11 mouse cellular contexts compared by ENCODE assay signal in the genomic region with DNA sequence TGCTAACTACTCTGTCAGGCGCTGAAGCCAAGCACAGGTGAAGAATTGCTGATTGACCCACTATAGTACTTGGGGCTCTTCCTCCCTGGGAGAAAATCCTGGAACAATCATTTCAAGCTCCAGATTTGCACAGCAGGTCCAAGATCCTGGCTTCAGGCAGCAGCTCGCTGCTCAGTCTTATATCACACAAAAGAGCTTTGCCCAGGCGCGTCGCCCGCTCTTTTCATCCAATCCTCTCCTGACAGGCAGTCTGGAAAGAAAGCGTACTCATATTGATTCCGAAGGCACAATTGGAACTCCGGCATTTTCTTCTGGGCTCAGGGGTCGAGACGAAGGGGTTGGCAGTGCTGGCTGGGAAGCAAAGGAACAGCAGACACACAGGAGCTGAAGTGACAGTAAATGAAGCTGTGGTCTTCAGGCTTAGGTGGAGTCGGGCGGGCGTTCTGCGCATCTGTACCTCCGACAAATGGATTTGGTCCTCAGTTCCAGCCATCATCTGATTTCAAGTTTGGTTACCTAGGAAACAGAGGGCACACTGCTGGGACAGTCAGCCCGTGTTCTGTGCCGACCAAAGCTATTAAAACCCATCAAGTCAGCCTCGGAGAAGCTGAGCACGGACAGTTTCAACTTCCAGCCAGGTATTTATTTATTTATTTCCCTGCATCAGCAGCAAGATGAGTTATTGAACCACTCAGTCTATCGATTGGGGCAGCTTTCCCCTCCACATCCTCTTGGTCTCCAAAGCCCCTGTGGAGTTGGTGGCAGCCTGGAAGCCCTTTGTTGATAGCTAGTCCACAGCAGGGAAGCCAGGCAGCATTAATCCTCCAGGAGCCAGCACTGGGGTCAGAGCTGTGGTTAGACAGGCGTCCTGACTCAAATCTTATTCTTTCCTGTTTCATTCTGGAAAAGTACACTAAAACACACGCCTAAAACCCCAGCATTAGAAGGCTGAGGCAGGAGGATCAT.
DNase-seq lines count a peak whose midpoint lies in the region; ATAC-seq and TF ChIP-seq lines count a peak whose summit lies in the region.
"Had no signal": no experiment of that assay in that cellular context is flagged by ENCODE, and none has a peak within 500 bp of the region (broad histone marks: within the 10 kb centered on the region; RNA-seq: fewer than 3 reads in every experiment).

No protein-coding gene starts in this region.

- DNase-seq in cerebellum, postnatal 14 days = peak; percentile 47 to 58
- peak; percentile 8 to 10 for DNase-seq in frontal cortex, postnatal 25 days (ENCODE audit: low spot score in 2 of 2)
- DNase-seq in left cerebral cortex, adult 8-10 months (ENCODE audit: low spot score in 2 of 2) = peak; percentile 27 to 30
- peak; percentile 39 to 67 for DNase-seq in right cerebral cortex, adult 2 months (ENCODE audit: low spot score in 2 of 2)
- DNase-seq in spleen, postnatal 10 days (ENCODE audit: low spot score in 2 of 2) = no peak
- DNase-seq in lung, adult 2 months = no peak
- DNase-seq: kidney, postnatal 10 days had no signal

- H3K4me3 ChIP-seq in kidney, embryonic 14.5 days (ENCODE audit: low read length) = no peak overlapping the region
- H3K4me3 ChIP-seq in lung, adult 2 months (replicated peaks; ENCODE audit: extremely low read depth, low read depth, low read length) = no peak overlapping the region
- H3K4me3 ChIP-seq: embryonic facial prominence, embryonic 15.5 days had no signal

- TF ChIP-seq CTCF in lung, adult 2 months (IDR thresholded peaks at IDR 0.05; ENCODE audit: insufficient read depth, low read length) = no peak

- no peak for ATAC-seq in kidney, embryonic 14.5 days (ENCODE audit: low FRiP score, low TSS enrichment)
- no peak for ATAC-seq in granulocyte monocyte progenitor cell, adult 5-6 weeks (replicated peaks; ENCODE audit: poor library complexity, severe bottlenecking)

- TF ChIP-seq POLR2A in lung, adult 2 months (IDR thresholded peaks at IDR 0.05; ENCODE audit: borderline replicate concordance, extremely low read depth, low read depth, low read length) = no peak

- H3K9ac ChIP-seq in kidney, embryonic 14.5 days (ENCODE audit: low read depth, low read length) = no peak overlapping the region
- H3K9ac ChIP-seq: embryonic facial prominence, embryonic 15.5 days had no signal

- H3K27ac ChIP-seq in kidney, embryonic 14.5 days (ENCODE audit: low read depth, low read length) = no peak overlapping the region
- H3K27ac ChIP-seq: embryonic facial prominence, embryonic 15.5 days had no signal

- H3K4me2 ChIP-seq in kidney, embryonic 14.5 days (replicated peaks; ENCODE audit: low read depth, low read length) = no peak overlapping the region
- H3K4me2 ChIP-seq: embryonic facial prominence, embryonic 15.5 days had no signal

- H3K27me3 ChIP-seq in kidney, embryonic 14.5 days (ENCODE audit: control insufficient read depth, insufficient read depth, low read length) = no peaks in the 10 kb centered on the region
- H3K27me3 ChIP-seq: embryonic facial prominence, embryonic 15.5 days had no signal

- H3K36me3 ChIP-seq in kidney, embryonic 14.5 days (ENCODE audit: control insufficient read depth, insufficient read depth, low read length) = no peaks in the 10 kb centered on the region
- H3K36me3 ChIP-seq: embryonic facial prominence, embryonic 15.5 days; G1E had no signal

- 61% methylated on average over 23 of the region's 23 CpGs for WGBS in kidney, embryonic 14.5 days
- WGBS in lung, adult 2 months = 63% methylated on average over 23 of the region's 23 CpGs

- H3K9me3 ChIP-seq in kidney, embryonic 14.5 days (ENCODE audit: control insufficient read depth, low read length) = peaks cover 3% of the 10 kb centered on the region; the same call in 1 of the 2 replicates
- H3K9me3 ChIP-seq: embryonic facial prominence, embryonic 15.5 days; G1E had no signal

- no peaks in the 10 kb centered on the region for H3K4me1 ChIP-seq in kidney, embryonic 14.5 days (ENCODE audit: control insufficient read depth, insufficient read depth, low read length)
- no peaks in the 10 kb centered on the region for H3K4me1 ChIP-seq in lung, adult 2 months (ENCODE audit: control insufficient read depth, insufficient read depth, low read length)
- H3K4me1 ChIP-seq: embryonic facial prominence, embryonic 15.5 days had no signal

Comparison
In these comparisons a context has a peak if more than half of its experiments do, and no peak if none do; other contexts are left out.
1. DNase-seq: peak in cerebellum, postnatal 14 days (2 of 2), frontal cortex, postnatal 25 days (2 of 2), left cerebral cortex, adult 8-10 months (2 of 2) and right cerebral cortex, adult 2 months (2 of 2); none in spleen, postnatal 10 days (0 of 2) and lung, adult 2 months (single experiment).